Mouse (Mus musculus): ENCODE data around the gene Lamp3. TPM values are rescaled to one million over a fixed set of nuclear protein-coding genes. Genes with fewer than 3 reads are reported as not detected.
"Not testable (repeated sequence)": the region's sequence is repeated elsewhere in the genome, so short reads cannot be mapped to it uniquely, and the experiment has no call there.

Gene Lamp3
- polyA plus RNA-seq, 1 experiment from 2014 or later: not detected

- not testable (repeated sequence) for ATAC-seq; H3K4me3 ChIP-seq (ENCODE audit: low read depth, low read length); H3K4me2 ChIP-seq (ENCODE audit: low read length); H3K4me1 ChIP-seq (ENCODE audit: control insufficient read depth, insufficient read depth, low read length); H3K9ac ChIP-seq (ENCODE audit: low read depth, low read length); H3K27me3 ChIP-seq (ENCODE audit: control insufficient read depth, insufficient read depth, low read depth, low read length); H3K36me3 ChIP-seq (ENCODE audit: control insufficient read depth, insufficient read depth, low read length); H3K27ac ChIP-seq (ENCODE audit: low read length); H3K9me3 ChIP-seq (replicated peaks; ENCODE audit: control insufficient read depth, low read length, poor library complexity, severe bottlenecking)
- 91% methylated on average over 2 of the region's 2 CpGs for WGBS
Measured at GRCm38 (mm10) chr16:19611782-19612181, 94.4 kb downstream of the Lamp3 start, which contains the start of gene Olfr170. TSS of gene Olfr170 (minus strand) at chr16:19611882.

Other genes starting within 250 kb of the Lamp3 start
- gene Olfr166, start 222.7 kb downstream of the Lamp3 start, polyA plus RNA-seq (2015; fragmentation: Nextera tagmentation; extraction: Ambion mirVana): not detected in 2 replicates
- not detected in 2 replicates for gene Olfr167, start 184.1 kb downstream of the Lamp3 start, polyA plus RNA-seq (2015; fragmentation: Nextera tagmentation; extraction: Ambion mirVana)
- gene Olfr168, start 170.8 kb downstream of the Lamp3 start, polyA plus RNA-seq (2015; fragmentation: Nextera tagmentation; extraction: Ambion mirVana): not detected in 2 replicates
- not detected in 2 replicates for gene Olfr169, start 134.6 kb downstream of the Lamp3 start, polyA plus RNA-seq (2015; fragmentation: Nextera tagmentation; extraction: Ambion mirVana)
- not detected in 2 replicates for gene Olfr170, start 94.5 kb downstream of the Lamp3 start, polyA plus RNA-seq (2015; fragmentation: Nextera tagmentation; extraction: Ambion mirVana)
- gene Olfr171, start 76.5 kb downstream of the Lamp3 start, polyA plus RNA-seq (2015; fragmentation: Nextera tagmentation; extraction: Ambion mirVana): not detected in 2 replicates
- 41.8 and 47.5 TPM in 2 replicates for gene B3gnt5, start 53.8 kb upstream of the Lamp3 start, polyA plus RNA-seq (2015; fragmentation: Nextera tagmentation; extraction: Ambion mirVana)

All from midbrain, embryonic 16.5 days (tissue).